Mouse (Mus musculus) cerebellum, postnatal 25 days (tissue): ENCODE data around the gene Cars2.
"Not testable (repeated sequence)": the region's sequence is repeated elsewhere in the genome, so short reads cannot be mapped to it uniquely, and the experiment has no call there.

Experiments
- DNase-seq, 2 experiments: peaks; one replicate each; pipeline ENCODE4 v3.0.0; 2021; ENCODE audit warnings: mixed read lengths in 2 of 2

Cars2 gene

DNA sequence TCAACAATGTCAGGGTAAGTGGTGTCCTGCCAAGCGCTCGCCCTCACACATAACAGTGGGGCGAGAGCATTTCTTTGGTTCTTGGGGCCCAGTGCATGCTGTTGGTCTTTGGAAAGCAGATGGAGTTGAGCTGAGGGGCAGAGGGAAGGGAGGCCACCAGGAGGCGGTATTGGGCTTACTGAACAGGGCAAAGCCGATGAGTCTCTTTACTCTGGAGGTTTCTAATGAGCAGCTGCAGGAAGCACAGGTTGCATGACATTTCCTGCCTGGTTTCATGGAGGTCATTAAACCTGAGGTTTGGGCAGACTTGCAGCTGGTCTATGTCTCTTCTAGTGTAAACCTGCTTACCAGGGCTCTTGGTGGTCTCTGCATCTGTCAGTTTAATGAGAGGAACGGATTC lies 43.8 kb downstream of the Cars2 start:
- peak; percentile 44 to 69 for DNase-seq

GRCm38 (mm10) chr8:11506074-11506473 lies 44.5 kb downstream of the Cars2 start:
- DNase-seq: no peak

GRCm38 (mm10) chr8:11503476-11504232 lies 46.9 kb downstream of the Cars2 start:
- DNase-seq: no peak

DNA sequence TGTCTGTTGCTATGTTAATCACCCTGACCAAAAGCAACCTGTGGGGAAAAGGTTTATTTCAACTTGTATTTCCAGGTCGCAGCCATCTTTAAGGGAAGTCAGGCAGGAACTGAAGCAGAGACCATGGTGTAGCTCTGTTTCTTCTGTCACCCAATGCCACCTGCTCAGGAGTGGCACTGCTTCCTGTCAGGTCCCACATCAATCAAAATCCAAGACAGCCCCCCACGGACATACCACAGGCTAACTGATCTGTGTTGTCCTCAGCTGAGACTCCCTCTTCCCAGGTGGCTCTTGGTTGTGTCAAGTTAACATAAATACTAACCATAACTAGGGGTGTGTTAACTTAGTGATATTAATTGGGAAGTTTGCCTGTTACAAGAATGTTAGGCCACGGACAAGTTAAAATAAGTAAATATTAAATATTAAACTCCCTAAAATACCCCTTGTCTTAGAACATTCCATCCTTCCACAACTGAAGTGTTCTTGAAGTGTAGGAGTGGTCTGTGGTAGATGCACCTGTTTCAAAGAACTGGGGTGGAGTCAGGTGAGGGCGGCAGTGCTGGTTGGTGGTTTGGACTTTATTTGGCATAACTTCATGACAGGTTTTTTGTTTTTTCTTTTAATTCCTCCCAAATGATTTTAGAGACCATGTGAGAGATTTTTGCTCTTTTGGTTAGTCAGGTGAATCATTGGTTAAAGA lies 51.6 kb downstream of the Cars2 start:
- DNase-seq: no peak

GRCm38 (mm10) chr8:11498281-11498680 lies 52.3 kb downstream of the Cars2 start:
- no peak for DNase-seq

DNA sequence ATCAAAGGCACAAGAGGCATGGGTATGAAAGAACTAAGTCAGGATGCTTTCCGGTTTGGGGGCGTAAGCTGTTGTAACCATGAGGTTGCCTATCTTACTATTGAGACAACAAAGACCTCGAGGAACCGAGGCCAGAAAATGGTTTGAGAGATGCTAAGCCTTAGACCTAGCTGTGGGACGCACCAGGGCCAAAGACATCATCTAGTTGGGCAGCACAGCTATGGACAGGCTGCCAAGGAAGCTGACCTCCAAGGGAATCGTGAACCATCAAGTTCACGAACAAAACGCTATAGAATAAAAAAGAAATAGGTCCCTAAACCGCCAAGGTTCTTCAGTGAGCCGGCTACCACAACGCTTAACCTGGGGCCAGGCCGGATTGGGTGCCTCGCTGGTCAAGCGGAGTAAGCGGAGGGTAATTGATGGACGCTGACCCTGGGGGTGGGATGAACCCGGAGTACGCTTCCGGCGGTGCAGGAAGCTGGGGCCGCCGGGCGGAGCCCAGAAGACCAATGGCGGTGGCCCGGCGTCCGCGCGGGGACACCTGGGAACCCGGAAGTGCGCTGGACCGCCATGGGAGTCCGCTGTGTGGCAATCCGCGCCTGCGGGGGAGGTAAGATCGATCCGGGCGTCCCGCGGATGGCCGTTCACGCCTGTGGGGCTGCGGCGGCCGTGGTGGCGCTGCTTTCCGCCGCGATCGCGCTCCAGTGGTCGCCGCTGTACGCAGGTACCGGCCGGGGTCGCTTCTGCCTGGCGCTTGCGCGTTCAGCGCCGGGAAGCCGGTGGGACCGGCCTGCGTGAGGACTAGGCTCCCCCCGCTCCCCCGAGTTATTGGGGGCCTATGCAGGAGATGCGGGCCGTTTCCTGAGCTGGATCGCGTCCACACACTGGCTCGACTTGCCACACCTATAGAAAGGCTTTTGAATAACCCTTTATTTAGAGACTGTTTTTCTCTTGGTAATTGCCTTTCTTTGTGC lies 53.3 kb downstream of the Cars2 start, which contains the start of gene Naxd:
TSS of gene Naxd (plus strand) at position 490 of the 974 bp plus-strand sequence.
- peak; percentile 92 to 94 for DNase-seq

DNA sequence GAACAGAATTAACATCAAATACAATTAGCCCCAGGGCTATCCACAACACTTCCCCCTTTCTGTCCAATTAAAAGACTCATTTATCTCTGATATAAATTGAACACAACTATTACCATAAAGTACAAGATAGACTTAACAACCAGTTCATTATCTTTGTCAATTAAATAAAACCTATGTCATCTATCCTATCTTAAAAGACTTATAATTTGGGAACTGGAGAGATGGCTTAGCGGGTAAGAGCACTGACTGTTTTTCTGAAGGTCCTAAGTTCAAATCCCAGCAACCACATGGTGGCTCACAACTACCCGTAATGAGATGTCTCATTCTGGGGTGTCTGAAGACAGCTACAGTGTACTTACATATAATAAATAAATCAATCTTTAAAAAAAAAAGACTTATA lies 58.2 kb downstream of the Cars2 start:
- DNase-seq: not testable (repeated sequence)

GRCm38 (mm10) chr8:11487229-11487628 lies 63.4 kb downstream of the Cars2 start:
- DNase-seq: no peak

DNA sequence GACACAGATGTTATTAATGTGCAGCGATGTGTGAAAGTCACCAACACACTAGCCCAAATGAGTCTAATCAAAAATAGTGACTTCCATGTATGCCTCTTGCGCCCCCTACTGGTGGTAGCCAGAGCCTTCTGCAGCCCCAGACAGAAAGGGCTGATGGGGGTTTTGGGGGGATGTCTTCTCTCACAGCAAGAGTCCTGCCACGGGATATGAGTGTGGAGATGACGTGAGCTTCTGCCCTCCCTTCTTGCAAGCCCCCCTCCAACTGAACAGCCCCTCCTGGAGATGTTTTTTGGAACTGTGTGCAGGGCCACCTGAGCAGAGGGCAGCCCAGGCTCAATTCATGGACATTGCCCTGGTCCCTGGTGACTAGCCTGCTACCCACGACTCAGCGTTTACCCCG lies 64.4 kb downstream of the Cars2 start:
- peak; percentile 65 to 81 for DNase-seq

DNA sequence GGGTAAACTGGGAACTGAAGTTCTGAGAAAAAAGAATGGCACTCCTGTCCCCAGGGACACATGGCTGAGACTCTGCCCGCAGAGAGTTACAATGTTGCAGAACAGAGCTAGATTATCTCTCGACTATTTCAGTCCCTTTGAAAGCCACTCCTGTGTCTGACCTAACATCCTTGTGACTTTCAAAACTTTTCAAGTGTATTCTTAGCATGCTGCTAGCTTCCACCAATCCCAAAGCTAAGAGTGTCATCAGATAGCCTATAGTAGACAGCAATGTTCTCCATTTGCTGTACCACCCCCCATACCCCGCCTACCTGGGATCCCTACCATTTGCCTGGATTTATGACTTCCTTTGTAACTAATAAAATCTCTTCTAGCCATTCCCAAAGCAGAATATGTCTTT lies 68.0 kb downstream of the Cars2 start:
- no peak for DNase-seq

- DNase-seq: no peak
Observed at GRCm38 (mm10) chr8:11481876-11482275, 68.7 kb downstream of the Cars2 start.

- DNase-seq: no peak
Observed at GRCm38 (mm10) chr8:11479591-11479990, 71.0 kb downstream of the Cars2 start.

- no peak for DNase-seq
Observed at GRCm38 (mm10) chr8:11478807-11479527, 71.6 kb downstream of the Cars2 start.

DNA sequence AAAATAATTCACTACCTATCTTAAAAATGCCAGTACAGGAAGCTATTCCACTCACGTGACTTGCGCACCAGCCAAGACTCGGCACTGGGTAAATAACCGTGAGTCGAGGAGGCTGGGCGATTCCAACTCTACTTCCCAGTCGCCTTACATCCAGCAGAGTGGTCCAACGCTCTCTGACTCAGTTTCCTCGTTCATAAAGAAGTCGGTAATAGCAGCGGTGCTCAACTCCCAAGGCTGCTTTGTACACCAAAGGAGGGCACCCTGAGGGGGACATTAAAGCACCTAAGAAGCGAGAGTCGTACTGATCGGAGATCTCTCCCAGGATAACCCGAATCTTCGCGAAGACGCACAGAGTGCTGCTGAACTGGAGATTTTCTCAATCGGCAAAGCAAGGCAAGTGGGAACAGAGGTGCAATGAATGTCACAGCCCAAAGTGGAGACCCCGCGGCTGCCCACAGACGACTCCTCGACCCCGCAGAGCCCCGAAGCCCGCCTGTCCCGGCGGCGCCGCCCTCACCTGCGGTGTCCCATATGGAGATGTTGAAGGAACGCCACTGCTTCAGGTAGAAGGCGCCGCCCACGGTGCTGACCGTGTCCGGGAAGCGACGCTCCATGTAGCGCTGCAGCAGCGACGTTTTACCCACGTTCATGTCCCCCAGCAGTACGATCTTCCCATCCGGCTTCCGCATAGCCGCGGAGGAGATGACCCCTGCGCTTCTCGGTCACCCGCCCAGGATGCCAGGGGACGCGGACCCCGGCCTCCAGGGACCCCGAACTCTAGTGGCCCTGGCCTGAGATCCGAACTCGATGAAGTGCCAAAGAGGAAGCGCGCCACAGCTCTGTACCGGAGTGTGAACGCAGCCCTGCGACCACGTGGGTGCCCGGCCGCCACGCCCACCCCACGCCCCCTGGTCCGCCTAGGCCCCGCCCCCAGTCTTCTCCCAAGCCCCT lies 72.5 kb downstream of the Cars2 start, which contains the start of gene Rab20:
TSS of gene Rab20 (minus strand) at position 900 of the 951 bp plus-strand sequence.
- DNase-seq: peak in 1 of 2 experiments; percentile 51

DNA sequence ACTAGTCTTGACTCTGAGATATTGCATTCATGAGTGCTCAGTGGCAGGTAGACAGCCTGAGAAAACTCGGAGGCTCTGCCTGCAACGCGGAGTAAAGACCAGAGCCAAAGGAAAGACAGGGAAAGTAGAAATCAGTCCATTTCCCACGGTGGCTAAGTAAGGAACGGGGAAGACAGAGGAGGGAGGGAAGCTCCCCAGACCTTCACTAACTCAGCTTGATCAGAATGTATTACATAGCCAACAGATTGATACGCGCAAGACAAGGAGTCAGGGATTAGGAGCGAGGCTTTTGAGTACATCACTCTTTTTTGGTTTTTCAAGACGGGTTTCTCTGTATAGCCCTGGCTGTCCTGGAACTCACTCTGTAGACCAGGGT lies 73.4 kb downstream of the Cars2 start:
- no peak for DNase-seq

DNA sequence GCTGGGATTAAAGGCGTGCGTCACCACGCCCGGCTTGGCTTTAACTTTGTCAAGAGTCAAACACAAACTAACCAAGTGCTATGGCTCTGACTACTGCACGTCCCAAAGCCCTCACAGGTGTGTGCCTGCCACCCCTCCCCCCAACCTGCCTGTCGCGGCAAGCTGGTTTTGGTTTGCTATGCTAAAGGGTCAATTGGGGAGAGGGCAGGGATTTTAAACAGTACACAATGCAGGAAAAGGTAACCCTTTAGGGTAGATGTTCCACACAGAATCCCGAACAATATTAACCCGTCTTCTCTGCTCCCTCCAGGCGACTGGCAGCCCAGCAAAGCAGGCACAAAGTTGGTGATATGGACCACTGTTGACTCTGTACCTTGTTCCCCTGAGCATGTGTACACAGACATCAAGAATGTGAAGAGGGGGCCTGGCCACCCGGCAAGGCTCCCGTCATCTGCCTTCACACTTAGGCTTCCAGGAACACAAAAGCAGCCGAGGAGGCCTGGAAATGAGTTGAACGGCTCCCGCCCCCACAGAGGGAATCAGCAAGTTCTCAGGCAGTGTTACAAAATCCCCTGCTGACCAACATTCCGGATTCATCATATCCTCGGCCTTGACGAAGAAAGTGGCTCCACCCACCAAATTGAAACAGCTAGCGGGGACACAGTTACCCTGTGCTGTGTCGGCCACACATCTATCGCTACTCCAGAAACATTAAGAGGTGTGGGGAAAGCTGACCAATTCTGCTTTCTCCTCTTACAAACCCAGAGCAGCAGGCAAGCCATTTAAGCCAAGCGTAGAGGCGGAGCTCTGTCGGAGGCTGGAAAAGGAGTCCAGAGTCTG lies 74.0 kb downstream of the Cars2 start:
- no peak for DNase-seq

GRCm38 (mm10) chr8:11475876-11476275 lies 74.7 kb downstream of the Cars2 start:
- no peak for DNase-seq

- DNase-seq: no peak
Observed at GRCm38 (mm10) chr8:11475397-11475796, 75.2 kb downstream of the Cars2 start.

DNA sequence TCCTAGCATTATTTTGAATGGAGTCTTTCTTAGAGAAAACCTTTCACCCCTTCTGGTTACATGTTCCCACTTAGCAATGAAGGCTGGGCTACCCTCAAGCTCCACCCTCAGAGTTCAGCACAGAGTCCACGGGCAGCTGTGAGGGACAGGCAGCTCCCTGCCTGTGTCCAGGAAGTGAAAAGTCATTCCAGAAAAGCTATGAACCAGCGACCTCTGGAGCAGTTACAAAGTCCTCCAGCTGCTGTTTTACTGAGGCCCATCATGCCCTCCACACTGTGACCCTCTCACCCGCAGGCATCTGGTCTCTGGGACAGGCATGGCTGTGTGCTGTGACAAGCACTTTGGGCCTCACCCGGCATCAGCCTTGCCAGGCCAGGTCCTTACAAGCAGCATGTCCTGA lies 77.5 kb downstream of the Cars2 start:
- no peak for DNase-seq

- no peak for DNase-seq
Observed at GRCm38 (mm10) chr8:11471309-11471708, 79.3 kb downstream of the Cars2 start.
